Mouse (Mus musculus): ENCODE results near the gene Hebp1.

DNA sequence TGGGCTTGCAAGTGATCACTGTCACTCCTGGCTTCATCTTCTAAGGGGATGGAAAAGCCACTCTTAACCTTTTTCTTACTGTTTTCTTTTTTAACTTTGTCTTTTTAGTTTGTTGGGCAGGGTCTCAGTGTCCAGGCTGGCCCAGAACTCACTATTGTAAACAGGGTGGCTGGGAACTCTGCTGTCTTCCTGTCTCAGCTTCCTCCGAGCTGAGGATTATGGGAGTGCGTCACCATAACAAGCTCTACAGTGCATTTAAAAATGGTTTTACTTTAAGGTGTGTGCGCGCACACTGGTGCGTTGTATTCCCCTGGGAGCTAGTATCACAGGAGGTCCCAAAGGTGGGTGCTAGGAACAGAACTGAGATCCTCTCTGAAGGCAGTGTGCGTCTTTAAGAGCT, 29.4 kb downstream of the Hebp1 start:
- no peak for TF ChIP-seq POLR2A (IDR thresholded peaks at IDR 0.05; ENCODE audit: extremely low read depth, insufficient read depth, low read length)
- no peak for TF ChIP-seq CTCF (IDR thresholded peaks at IDR 0.05; ENCODE audit: low read depth, low read length)
